Mouse (Mus musculus) midbrain, embryonic 12.5 days (tissue): ENCODE measurements around the gene Kcnd3. TPM values are rescaled to one million over a fixed set of nuclear protein-coding genes. Genes with fewer than 3 reads are reported as not detected.

Experiments used
- ATAC-seq: fragments of 200-750 bp; cut with Nextera tagmentation; 2 replicates; pipeline ENCODE4 v1.8.0; 2017; ENCODE audit warnings: low read depth, moderate TSS enrichment, moderate library complexity; ENCODE audit not compliant: low FRiP score
- H3K27ac ChIP-seq: fragments of 300-500 bp; sonication (generic); replicated peaks from 2 replicates; pipeline ENCODE4 v1.5.1; 2016; ENCODE audit warnings: mild to moderate bottlenecking
- H3K27me3 ChIP-seq: fragments of 300-500 bp; sonication (generic); 2 replicates; pipeline ENCODE4 v1.6.1; 2016; ENCODE audit warnings: mild to moderate bottlenecking
- H3K36me3 ChIP-seq: fragments of 300-500 bp; sonication (generic); 2 replicates; pipeline ENCODE4 v1.6.1; 2016
- H3K4me1 ChIP-seq: fragments of 300-500 bp; sonication (generic); 2 replicates; pipeline ENCODE4 v1.6.1; 2016
- H3K4me2 ChIP-seq: fragments of 300-500 bp; sonication (generic); replicated peaks from 2 replicates; pipeline ENCODE4 v1.6.1; 2016; ENCODE audit warnings: mild to moderate bottlenecking, moderate library complexity
- H3K4me3 ChIP-seq: fragments of 300-500 bp; sonication (generic); 2 replicates; pipeline ENCODE4 v1.5.1; 2016; ENCODE audit warnings: mild to moderate bottlenecking
- H3K9ac ChIP-seq: fragments of 300-500 bp; sonication (generic); replicated peaks from 2 replicates; pipeline ENCODE4 v1.6.1; 2016; ENCODE audit warnings: mild to moderate bottlenecking, moderate library complexity
- H3K9me3 ChIP-seq: fragments of 300-500 bp; sonication (generic); 2 replicates; pipeline ENCODE4 v1.6.1; 2016; ENCODE audit warnings: mild to moderate bottlenecking
- WGBS: fragments of 180-500 bp; shearing (Covaris S2); methylation state at CpG from one replicate; pipeline ENCODE4 v1.1.7; 2016; 5-methylcytosine and 5-hydroxymethylcytosine counted together
- polyA plus RNA-seq: library from polyadenylated mRNA; unstranded; fragments of >200 nt; fragmentation: Nextera tagmentation; extraction: Ambion mirVana; gene quantifications from 2 replicates; pipeline ENCODE4 v1.2.1, GENCODE M21; 2016

The Kcnd3 gene
- polyA plus RNA-seq, 1 experiment from 2014 or later = 5.1 TPM

GRCm38 (mm10) chr3:105632296-105632695 lies 180.2 kb downstream of the Kcnd3 start:
- ATAC-seq = 0 out of 2 replicates have a peak, but pooled peaks have one; percentile 27
- Histone ChIP-seq H3K4me2 (no peak overlapping the region), H3K9me3 (no peaks in the 10 kb centered on the region), H3K4me1 (peaks cover 5% of the 10 kb centered on the region; the same call in 1 of the 2 replicates), H3K9ac (no peak overlapping the region), H3K27me3 (no peaks in the 10 kb centered on the region), H3K4me3 (no peak overlapping the region), H3K36me3 (no peaks in the 10 kb centered on the region), H3K27ac (0 out of 2 replicates have a peak overlapping the region, but pooled peaks have one; percentile 4)
- WGBS = 75% methylated on average over 2 of the region's 2 CpGs

DNA sequence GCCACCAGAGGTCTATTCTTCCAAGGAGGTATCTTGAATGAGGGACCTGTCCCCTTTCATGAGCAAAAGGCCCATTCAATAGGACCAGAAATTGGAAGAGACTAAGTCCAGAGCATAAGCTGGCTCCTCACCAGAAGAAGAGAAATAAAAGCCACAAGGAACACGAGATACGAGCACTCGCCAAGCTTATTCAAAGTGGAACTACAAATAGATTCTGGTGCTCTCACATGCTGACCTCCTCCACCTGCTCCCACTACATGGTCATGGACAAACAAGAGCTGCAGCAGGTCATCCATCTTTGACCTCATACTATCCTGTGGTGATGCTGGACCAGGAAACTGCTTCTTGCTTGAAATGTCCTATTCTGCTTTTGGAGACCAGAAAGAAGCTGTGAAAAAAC lies 180.9 kb downstream of the Kcnd3 start:
- Histone ChIP-seq H3K4me3 (no peak overlapping the region), H3K36me3 (no peaks in the 10 kb centered on the region), H3K27ac (peak overlapping the region; percentile 4; the same call in 1 of the 2 replicates), H3K9me3 (no peaks in the 10 kb centered on the region), H3K4me1 (peaks cover 5% of the 10 kb centered on the region; the same call in 1 of the 2 replicates), H3K9ac (no peak overlapping the region), H3K27me3 (no peaks in the 10 kb centered on the region), H3K4me2 (no peak overlapping the region)
- ATAC-seq = no peak
- 85% methylated on average over 3 of the region's 3 CpGs for WGBS

- Histone ChIP-seq H3K36me3 (no peaks in the 10 kb centered on the region), H3K27ac (no peak overlapping the region), H3K4me1 (0 out of 2 replicates have a peak, but pooled peaks cover 2% of the 10 kb centered on the region), H3K9me3 (no peaks in the 10 kb centered on the region), H3K9ac (no peak overlapping the region), H3K27me3 (no peaks in the 10 kb centered on the region), H3K4me2 (no peak overlapping the region), H3K4me3 (no peak overlapping the region)
- ATAC-seq = no peak
- WGBS = 63% methylated on average over 1 of the region's 1 CpGs
These were observed 190.1 kb downstream of the Kcnd3 start for GRCm38 (mm10) chr3:105642186-105642585.

DNA sequence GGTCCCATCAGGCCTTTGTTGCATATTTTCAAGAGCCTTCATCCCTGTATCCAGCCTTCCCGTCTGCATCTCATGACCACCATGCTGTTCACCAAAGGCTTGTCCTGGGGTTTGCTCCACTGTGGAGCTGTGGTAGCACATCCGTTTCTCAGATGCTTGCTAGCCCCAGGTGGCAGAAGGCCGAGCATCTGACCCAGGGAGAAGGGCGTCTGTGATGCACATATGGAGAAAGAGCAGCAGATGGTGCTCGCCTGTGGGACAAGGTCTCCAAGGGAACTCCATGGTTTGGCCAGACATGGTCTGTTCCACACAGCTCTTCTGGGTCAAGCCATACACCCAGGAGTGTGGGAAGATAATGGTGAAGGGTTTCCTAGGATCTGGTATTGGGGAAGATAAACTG lies 191.4 kb downstream of the Kcnd3 start:
- 82% methylated on average over 5 of the region's 5 CpGs for WGBS
- H3K27ac ChIP-seq = no peak overlapping the region
- H3K36me3 ChIP-seq = no peaks in the 10 kb centered on the region
- no peak overlapping the region for H3K9ac ChIP-seq
- no peak overlapping the region for H3K4me2 ChIP-seq
- ATAC-seq = no peak
- 0 out of 2 replicates have a peak, but pooled peaks cover 2% of the 10 kb centered on the region for H3K4me1 ChIP-seq
- H3K9me3 ChIP-seq = no peaks in the 10 kb centered on the region
- H3K27me3 ChIP-seq = no peaks in the 10 kb centered on the region
- H3K4me3 ChIP-seq = no peak overlapping the region

- ATAC-seq = peak; percentile 38; the same call in 1 of the 2 replicates
- no peak overlapping the region for H3K4me3 ChIP-seq
- H3K9me3 ChIP-seq = no peaks in the 10 kb centered on the region
- no peak overlapping the region for H3K27ac ChIP-seq
- H3K4me1 ChIP-seq = no peaks in the 10 kb centered on the region
- H3K27me3 ChIP-seq = no peaks in the 10 kb centered on the region
- no peaks in the 10 kb centered on the region for H3K36me3 ChIP-seq
- 66% methylated on average over 8 of the region's 8 CpGs for WGBS
- H3K9ac ChIP-seq = no peak overlapping the region
- no peak overlapping the region for H3K4me2 ChIP-seq
These were observed 196.9 kb downstream of the Kcnd3 start for GRCm38 (mm10) chr3:105648889-105649567.

GRCm38 (mm10) chr3:105653544-105654380 lies 201.6 kb downstream of the Kcnd3 start:
- no peaks in the 10 kb centered on the region for H3K36me3 ChIP-seq
- no peak overlapping the region for H3K9ac ChIP-seq
- H3K4me1 ChIP-seq = no peaks in the 10 kb centered on the region
- H3K27ac ChIP-seq = no peak overlapping the region
- no peak overlapping the region for H3K4me2 ChIP-seq
- H3K27me3 ChIP-seq = no peaks in the 10 kb centered on the region
- no peaks in the 10 kb centered on the region for H3K9me3 ChIP-seq
- no peak overlapping the region for H3K4me3 ChIP-seq
- no peak for ATAC-seq
- WGBS = 91% methylated on average over 13 of the region's 13 CpGs

- no peak overlapping the region for H3K4me2 ChIP-seq
- no peak overlapping the region for H3K4me3 ChIP-seq
- no peaks in the 10 kb centered on the region for H3K4me1 ChIP-seq
- H3K9ac ChIP-seq = no peak overlapping the region
- no peaks in the 10 kb centered on the region for H3K9me3 ChIP-seq
- H3K36me3 ChIP-seq = no peaks in the 10 kb centered on the region
- 89% methylated on average over 11 of the region's 11 CpGs for WGBS
- no peak for ATAC-seq
- H3K27me3 ChIP-seq = no peaks in the 10 kb centered on the region
- no peak overlapping the region for H3K27ac ChIP-seq
These were observed 203.0 kb downstream of the Kcnd3 start for GRCm38 (mm10) chr3:105655031-105655585.

DNA sequence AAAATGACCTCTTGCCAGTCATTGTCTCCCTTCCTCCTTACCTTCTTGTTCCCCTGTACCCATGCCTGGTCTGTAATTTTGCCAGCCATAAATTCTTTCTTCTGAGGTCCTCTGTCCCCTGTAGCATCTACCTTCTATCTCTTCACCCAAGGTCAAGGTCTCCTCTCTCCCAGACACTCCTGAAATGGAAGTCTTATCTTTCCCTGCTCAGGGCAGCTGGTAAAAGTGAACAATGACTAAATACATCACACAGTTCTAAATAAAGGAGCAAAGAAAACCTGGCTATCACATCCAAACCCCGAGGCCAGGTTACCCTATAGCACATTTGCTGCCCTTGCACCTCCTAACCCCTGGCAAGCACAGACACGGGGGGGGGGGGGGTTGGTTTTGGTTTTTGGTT lies 208.4 kb downstream of the Kcnd3 start:
- Histone ChIP-seq H3K4me1 (no peaks in the 10 kb centered on the region), H3K27me3 (no peaks in the 10 kb centered on the region), H3K36me3 (no peaks in the 10 kb centered on the region), H3K9ac (no peak overlapping the region), H3K27ac (no peak overlapping the region), H3K4me2 (no peak overlapping the region), H3K4me3 (no peak overlapping the region), H3K9me3 (no peaks in the 10 kb centered on the region)
- no peak for ATAC-seq
- WGBS = 79% methylated on average over 2 of the region's 2 CpGs

- WGBS = 83% methylated on average over 8 of the region's 8 CpGs
- no peak overlapping the region for H3K9ac ChIP-seq
- no peaks in the 10 kb centered on the region for H3K27me3 ChIP-seq
- H3K4me2 ChIP-seq = no peak overlapping the region
- H3K36me3 ChIP-seq = no peaks in the 10 kb centered on the region
- H3K4me3 ChIP-seq = no peak overlapping the region
- no peak for ATAC-seq
- no peaks in the 10 kb centered on the region for H3K4me1 ChIP-seq
- no peaks in the 10 kb centered on the region for H3K9me3 ChIP-seq
- H3K27ac ChIP-seq = no peak overlapping the region
These were observed 210.9 kb downstream of the Kcnd3 start for GRCm38 (mm10) chr3:105663043-105663442.

DNA sequence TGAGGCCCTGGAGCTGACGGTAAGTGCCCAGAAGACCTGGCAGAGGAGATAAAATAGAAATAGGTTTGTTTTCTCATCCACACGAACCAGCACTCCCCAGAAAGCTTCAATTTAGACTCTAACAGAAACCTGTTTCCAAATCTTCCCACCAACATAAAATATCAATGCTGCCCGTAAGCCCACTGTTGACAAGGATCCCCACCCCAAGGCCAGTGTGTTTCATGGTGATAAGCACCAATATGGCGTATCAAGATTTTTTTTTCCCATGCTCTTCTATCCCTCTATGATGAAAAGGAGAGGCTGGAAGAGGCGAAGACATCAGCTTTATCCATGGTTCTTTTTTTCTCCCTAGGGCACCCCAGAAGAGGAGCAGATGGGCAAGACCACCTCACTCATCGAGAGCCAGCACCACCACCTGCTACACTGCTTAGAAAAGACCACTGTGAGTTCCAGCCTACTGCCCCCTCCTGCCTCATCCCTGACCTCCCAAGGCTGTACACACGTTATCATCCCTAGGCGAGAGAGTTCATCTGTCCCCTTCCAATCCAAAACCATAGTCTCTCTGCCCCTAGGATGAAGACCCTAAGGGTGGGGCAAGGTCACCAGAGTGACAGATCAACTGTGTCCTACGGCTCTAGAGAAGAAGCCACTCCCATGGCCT lies 213.1 kb downstream of the Kcnd3 start:
- Histone ChIP-seq H3K27ac (no peak overlapping the region), H3K4me2 (no peak overlapping the region), H3K36me3 (no peaks in the 10 kb centered on the region), H3K4me3 (no peak overlapping the region), H3K27me3 (no peaks in the 10 kb centered on the region), H3K9me3 (no peaks in the 10 kb centered on the region), H3K9ac (no peak overlapping the region), H3K4me1 (no peaks in the 10 kb centered on the region)
- 82% methylated on average over 9 of the region's 9 CpGs for WGBS
- ATAC-seq = no peak

DNA sequence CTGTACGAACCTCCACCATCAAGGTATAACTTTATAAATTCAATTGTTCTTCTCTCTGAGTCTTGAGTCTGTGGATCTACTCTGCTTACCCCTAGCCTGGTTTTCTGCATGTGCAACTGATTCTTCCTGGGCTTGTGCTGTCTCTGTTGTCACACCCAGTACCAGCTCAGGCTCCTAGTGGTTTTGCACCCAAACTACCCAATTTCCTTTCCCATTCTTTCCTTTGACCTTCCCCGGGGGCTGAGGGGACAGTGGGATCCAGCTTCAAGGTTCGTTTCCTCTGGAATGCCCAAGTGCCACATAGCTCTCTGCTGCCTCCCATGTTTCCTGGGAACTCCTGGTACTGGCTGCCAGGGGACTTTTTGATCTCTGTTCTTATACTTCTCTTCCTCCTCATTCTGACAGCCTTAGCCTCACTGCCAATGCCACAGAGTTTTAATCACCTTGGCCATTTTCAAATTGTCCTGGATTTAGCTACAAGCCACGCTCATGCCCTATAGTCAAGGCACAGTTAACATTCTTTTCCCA lies 214.9 kb downstream of the Kcnd3 start:
- no peak overlapping the region for H3K4me2 ChIP-seq
- H3K27ac ChIP-seq = no peak overlapping the region
- 68% methylated on average over 4 of the region's 4 CpGs for WGBS
- no peak overlapping the region for H3K9ac ChIP-seq
- H3K4me3 ChIP-seq = no peak overlapping the region
- no peak for ATAC-seq
- no peaks in the 10 kb centered on the region for H3K36me3 ChIP-seq
- H3K27me3 ChIP-seq = no peaks in the 10 kb centered on the region
- H3K4me1 ChIP-seq = no peaks in the 10 kb centered on the region
- no peaks in the 10 kb centered on the region for H3K9me3 ChIP-seq
